Mouse (Mus musculus): ENCODE data around the gene Mettl6.
"Not testable (repeated sequence)": the region's sequence is repeated elsewhere in the genome, so short reads cannot be mapped to it uniquely, and the experiment has no call there.

The Mettl6 gene

GRCm38 (mm10) chr14:31472451-31473061 lies 22.3 kb downstream of the Mettl6 start:
- DNase-seq (ENCODE audit: low read depth), result peak; percentile 84

DNA sequence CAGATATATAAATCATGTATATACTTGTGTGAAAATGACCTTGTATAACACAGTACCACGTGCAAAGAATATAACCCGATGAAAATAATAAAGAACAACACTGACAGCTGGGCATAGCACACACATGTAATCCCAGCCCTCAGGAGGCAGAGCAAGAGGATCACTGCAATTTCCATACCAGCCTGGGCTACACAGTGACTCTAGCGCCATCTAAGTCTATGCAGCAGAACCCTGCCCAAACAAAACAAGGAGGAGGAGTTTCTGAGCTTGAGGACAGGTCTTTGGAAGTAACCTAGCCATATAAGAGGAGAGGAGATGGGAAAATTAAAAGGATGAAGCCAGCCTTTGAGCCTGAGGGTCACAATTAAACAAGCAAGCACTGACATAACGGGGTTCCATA lies 25.1 kb downstream of the Mettl6 start:
- DNase-seq (ENCODE audit: low read depth), result no peak

- peak; percentile 56 for DNase-seq (ENCODE audit: low read depth)
These were observed 30.7 kb downstream of the Mettl6 start for GRCm38 (mm10) chr14:31464176-31464575.

GRCm38 (mm10) chr14:31462886-31463285 lies 32.0 kb downstream of the Mettl6 start:
- no peak for DNase-seq (ENCODE audit: low read depth)

- not testable (repeated sequence) for DNase-seq (ENCODE audit: low read depth)
These were observed 32.6 kb downstream of the Mettl6 start for GRCm38 (mm10) chr14:31462226-31462625.

GRCm38 (mm10) chr14:31458006-31458405 lies 36.8 kb downstream of the Mettl6 start:
- DNase-seq (ENCODE audit: low read depth), result peak; percentile 44

GRCm38 (mm10) chr14:31456064-31456721 lies 38.6 kb downstream of the Mettl6 start:
- DNase-seq (ENCODE audit: low read depth), result no peak

- DNase-seq (ENCODE audit: low read depth), result no peak
These were observed 39.8 kb downstream of the Mettl6 start for GRCm38 (mm10) chr14:31454849-31455566.

DNA sequence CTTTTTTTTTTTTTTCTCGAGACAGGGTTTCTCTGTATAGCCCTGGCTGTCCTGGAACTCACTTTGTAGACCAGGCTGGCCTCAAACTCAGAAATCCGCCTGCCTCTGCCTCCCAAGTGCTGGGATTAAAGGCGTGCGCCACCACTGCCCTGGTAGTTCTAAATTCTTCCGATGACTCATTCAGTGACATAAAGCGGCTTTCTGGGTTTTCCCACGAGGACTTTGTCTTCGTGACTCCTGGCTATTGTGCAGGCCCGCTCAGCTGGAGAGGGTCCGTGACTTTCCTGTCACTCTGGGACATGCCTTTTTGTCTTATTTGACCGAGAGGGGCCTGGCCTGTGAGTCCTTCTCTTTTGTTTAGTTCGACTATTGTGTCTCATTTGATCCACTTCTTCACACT lies 40.9 kb downstream of the Mettl6 start:
- DNase-seq (ENCODE audit: low read depth), result not testable (repeated sequence)

- no peak for DNase-seq (ENCODE audit: low read depth)
These were observed 45.8 kb downstream of the Mettl6 start for GRCm38 (mm10) chr14:31448994-31449393.

DNA sequence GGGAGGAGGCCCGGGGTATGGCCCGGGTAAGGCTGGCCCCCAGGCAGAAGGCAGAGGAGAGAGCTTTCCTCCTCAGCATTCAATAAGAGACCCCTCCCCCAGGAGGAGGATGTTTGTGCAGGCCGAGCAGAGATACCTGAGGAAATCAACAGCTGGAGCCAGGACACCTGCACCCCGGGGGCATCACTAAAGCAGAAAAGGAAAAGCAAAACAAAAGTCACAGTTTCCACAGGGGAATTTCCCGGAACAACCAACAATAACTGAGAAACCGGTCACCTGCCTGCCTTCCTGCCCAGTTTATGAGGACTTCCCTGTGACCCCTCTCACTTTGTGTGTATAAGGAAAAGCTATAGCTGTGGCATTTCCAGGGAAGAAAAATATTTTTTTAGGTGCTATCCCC lies 51.2 kb downstream of the Mettl6 start:
- no peak for DNase-seq (ENCODE audit: low read depth)

GRCm38 (mm10) chr14:31440725-31441124 lies 54.1 kb downstream of the Mettl6 start:
- DNase-seq (ENCODE audit: low read depth), result no peak

- DNase-seq (ENCODE audit: low read depth), result no peak
These were observed 54.6 kb downstream of the Mettl6 start for GRCm38 (mm10) chr14:31440230-31440629.

GRCm38 (mm10) chr14:31439279-31439678 lies 55.6 kb downstream of the Mettl6 start:
- no peak for DNase-seq (ENCODE audit: low read depth)

DNA sequence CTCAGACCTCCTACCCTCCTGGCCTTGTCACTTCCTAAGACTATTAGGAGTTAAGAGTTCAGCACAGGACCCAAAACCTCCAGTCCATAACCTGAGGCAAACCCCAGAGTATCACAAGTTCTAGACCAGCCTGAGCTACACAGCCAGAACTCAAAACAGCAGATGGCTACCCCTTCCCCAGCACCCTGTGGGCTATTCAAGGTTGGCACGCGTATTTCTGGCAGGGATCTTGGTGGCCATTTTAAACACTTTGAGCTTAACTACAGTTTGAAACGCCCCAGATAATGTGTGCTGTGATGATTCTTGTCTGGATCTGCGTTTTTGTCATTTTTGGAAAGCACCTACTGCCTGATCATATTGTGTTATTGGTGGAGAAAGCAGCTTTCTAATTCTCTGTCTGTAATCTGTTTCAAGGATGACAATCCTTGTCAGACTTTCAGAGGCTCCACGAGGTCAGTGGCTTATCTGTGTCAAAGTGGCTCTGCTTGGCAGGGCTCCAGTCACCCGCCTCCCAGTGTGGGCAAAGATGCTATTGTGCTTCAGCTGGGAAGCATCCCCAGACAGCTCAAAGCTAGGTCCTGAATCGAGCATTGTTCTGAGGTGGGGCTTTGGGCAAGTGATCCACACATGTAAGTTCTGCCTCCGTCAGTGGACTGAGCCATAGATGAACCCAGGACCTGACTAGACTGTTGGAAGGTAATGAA lies 56.9 kb downstream of the Mettl6 start:
- DNase-seq (ENCODE audit: low read depth), result no peak

GRCm38 (mm10) chr14:31435930-31436693 lies 58.7 kb downstream of the Mettl6 start, which contains the start of gene Sh3bp5:
Sh3bp5 (minus strand) TSS chr14:31436078.
- DNase-seq (ENCODE audit: low read depth), result peak; percentile 87

DNA sequence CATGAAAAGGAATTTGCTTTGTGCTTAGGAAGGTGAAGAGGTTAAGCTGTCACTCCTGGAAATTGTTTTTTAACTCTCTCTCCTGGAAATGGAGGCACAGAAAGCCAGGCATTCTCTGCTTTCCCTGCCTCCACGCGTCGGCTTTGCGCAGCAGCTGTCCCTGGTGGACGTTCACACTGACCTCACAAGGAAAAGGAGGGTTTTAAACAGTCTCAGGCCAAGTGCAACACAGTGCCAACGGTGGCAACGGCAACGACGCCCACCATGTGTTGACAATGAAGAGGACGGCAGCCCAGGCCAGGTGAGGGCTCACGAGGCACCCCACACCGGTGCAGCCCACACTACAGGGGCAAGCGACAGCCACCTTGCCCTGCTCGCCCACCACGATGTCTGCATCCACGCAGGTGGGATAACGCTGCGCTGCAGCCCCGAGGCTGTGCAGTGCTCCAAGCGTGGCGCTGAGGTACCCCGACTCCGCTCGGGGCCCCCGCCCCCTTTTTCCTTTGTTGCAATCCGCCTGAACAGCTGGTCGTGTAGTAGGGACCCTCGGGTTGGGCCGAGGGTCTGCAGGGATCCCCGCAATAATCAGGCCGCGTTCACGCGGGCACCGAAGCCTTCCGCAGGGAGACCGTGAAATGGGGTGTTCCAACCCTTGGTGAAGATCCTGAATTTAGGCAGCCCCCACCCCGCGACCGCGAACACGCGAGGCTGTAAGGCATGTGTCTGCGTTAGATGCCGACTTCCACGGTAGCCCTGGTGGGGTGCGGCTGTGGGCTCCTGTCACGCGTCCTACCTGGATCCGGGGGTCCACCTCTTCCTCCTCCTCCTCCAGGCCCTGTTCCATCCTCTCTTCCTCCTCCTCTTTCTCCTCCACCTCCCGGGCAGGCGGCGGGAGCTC lies 59.6 kb downstream of the Mettl6 start:
- DNase-seq (ENCODE audit: low read depth), result peak; percentile 55

GRCm38 (mm10) chr14:31434426-31434825 lies 60.4 kb downstream of the Mettl6 start:
- DNase-seq (ENCODE audit: low read depth), result peak; percentile 44

DNA sequence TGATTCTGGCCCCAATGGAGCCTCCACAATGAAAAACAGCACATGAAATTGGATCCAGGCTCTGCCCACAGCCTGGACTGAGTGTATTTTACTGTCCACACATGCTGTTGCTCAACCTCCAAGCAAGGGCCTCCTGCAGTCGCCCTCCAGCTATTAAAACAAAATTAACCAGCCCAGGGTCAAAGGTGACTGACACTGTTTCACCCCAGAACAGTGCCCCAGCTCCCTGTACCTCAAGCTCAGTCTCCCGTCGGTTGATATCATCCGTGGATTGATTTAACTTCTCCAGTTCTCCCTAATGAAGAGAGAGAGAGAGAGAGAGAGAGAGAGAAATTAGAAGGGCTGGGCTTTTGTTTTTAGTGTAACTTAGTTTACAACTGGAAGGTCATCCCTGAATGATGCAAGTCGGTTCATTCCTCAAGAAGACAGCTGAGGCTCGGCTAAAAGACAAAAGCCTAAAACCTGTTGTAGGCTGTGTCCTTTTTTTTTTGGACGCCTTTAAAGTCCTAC lies 60.9 kb downstream of the Mettl6 start:
- DNase-seq (ENCODE audit: low read depth), result peak; percentile 85

DNA sequence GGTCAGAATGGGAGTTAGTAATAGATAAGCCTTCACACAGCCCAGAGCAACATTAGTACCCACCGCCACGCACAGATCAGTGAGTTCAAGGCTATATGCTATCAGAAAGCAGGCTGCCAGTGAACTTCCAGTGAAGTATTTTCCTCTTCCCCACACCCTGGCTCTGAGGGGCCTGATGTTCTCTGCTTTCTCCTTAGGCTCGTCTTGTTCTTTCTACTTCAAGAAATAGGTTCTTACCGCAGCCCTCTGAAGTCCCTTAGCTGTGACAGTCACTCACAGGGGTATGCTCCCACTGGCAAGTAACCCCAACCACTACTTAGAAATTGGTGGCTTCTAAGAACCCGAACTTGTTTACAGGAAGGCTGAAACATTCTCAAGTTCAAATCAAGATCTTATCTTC lies 61.7 kb downstream of the Mettl6 start:
- no peak for DNase-seq (ENCODE audit: low read depth)
